Mouse (Mus musculus): ENCODE measurements around the gene Tesc.
A peak's percentile ranks its signal among the peaks of the same experiment; 100 is the strongest.

The Tesc gene

DNA sequence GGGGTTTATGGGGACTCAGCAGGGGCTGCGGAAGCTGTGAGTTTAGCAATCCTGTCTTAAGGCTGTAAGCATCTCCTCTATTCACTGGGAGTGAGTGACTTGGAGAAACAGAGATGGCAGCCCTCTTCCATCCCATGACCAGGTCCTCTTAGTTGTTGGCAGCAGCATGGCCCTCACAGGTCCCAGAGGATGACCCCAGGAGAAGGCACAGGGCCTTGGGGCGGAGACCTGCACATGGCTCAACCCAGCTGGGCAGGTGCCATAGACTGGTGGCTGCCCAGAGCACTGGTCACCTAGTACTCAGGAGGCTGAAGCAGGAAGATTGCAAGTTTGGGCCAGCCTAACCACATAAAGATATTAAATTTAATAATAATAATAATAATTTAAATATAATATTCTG, 11.9 kb upstream of the Tesc start:
- no peak for DNase-seq (ENCODE audit: low read depth, low spot score)

DNA sequence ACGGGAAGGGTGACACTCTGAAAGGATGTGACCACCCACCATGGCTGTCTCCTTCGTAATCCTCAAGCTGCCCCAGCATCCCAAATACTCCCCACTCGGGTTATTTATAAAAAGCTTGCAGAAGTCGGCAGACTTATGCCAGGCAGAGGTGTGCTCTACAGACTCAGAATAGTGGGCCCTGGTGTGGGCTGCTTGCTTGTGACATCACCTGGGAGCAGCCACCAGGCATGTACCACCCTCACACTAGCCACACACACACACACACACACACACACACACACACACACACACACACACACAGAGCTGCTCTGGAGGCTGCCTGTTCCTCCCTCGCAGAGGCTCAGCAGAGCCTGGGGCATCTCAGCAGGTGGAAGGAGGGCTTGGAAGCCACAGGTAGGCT, 10.0 kb upstream of the Tesc start:
- DNase-seq (ENCODE audit: low read depth, low spot score): no peak

DNA sequence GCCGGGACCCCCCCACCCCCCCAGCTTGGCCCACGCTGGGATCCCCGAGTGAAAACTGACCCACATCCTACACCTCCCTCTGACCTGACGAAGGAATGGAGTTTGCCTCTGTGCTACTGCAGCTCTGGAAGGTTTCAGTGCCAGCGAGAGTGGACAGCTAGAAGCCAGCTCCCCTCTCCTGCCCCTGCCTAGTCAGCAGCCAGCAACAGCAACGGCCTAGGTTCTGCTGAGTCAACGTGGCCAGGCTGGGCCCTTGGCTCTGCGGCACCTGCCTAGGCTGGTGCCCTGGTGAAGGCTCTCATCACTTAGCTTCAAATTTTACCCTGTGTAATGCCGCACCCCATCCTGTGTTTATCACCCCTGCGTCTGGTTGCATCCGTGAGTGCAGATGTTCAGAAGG, 7.6 kb upstream of the Tesc start:
- DNase-seq (ENCODE audit: low read depth, low spot score): no peak

DNA sequence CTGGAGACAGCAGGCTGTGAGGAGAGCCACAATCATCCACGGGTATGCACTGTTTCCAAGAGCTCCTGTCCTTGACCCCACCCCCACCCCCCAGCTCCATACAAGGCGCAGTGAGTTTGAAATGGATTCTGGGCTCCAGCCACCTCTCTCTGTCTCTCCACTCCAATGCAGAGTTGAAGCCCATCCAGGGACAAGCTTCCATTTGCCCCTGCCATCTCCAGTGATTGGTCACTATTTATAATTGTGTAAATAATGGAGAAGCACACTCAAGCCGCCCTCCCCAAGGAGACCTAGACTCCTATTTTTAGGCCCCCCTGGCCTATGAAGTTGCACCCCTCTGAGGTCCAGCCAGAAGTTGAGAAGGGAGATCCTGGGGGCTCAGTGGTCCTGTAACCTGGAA, 4.5 kb upstream of the Tesc start:
- DNase-seq (ENCODE audit: low read depth, low spot score): no peak

DNA sequence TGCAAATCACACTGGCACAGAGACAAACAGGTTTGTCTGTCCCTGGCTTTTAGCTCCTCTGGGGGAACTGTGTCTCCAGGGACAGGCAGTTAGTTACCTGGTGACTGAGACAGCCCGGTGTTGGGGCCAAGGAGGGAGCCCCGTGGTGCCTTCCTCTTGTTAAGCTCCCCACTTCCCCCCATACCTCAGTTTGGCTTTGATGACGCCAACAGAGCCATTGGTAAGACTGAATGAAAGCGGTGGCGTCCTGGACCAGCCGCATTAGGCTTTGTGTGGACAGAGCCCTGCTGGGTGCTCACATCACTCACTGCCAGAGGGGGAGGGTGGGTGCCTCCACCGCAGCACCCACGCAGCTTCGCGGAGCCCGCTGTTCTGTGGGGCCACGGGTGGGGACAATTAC, 1.7 kb upstream of the Tesc start:
- DNase-seq (ENCODE audit: low read depth, low spot score): peak; percentile 41

DNA sequence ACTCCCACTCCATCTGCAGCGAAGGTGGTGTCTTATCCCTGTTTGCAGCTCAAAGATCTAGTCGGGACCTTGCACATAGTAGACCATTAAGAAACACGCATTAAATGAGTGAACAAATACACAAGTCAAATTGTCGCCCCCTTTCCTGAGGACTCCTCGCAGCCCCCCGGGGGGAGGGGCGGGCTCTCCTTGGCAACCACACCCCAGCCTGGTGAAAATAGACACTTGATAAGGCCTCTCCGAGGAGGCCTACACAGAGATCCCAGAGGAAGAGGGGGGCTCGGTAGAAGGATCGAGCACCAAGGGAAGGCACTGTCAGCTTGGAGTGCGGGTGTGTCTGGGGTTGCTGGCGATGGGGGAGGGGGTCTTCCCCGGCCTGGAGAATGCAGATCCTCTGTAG, 1.2 kb upstream of the Tesc start:
- no peak for DNase-seq (ENCODE audit: low read depth, low spot score)

DNA sequence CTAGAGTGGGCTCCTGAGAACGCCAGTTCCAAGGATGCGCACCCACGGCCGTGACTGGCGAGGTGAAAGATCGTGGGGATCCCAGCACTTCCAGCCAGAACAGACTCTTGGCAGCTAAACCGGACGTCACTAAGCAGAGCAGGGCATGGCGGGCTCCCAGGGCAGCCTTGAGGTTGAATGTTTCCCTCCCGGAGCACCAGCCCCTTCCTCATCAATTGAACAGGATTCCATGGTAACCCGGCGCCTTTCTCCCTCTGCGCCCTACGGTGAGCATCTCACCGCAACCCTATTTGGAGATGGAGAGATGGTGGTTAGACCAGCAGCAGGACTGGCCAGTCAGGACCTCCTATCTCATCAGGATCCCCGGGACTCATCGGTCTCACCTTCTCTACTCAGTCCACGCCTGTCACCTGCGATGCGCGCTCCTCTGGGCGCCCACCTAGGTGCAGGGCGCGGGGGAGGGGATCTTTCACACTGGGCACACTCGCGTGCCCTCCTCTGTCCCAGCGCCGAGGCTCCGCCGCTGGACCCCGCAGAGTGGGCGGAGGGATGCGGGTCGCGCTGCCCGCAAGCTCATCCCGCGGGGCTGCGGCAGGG, 344 bp upstream of the Tesc start:
- DNase-seq (ENCODE audit: low read depth, low spot score): peak; percentile 35

DNA sequence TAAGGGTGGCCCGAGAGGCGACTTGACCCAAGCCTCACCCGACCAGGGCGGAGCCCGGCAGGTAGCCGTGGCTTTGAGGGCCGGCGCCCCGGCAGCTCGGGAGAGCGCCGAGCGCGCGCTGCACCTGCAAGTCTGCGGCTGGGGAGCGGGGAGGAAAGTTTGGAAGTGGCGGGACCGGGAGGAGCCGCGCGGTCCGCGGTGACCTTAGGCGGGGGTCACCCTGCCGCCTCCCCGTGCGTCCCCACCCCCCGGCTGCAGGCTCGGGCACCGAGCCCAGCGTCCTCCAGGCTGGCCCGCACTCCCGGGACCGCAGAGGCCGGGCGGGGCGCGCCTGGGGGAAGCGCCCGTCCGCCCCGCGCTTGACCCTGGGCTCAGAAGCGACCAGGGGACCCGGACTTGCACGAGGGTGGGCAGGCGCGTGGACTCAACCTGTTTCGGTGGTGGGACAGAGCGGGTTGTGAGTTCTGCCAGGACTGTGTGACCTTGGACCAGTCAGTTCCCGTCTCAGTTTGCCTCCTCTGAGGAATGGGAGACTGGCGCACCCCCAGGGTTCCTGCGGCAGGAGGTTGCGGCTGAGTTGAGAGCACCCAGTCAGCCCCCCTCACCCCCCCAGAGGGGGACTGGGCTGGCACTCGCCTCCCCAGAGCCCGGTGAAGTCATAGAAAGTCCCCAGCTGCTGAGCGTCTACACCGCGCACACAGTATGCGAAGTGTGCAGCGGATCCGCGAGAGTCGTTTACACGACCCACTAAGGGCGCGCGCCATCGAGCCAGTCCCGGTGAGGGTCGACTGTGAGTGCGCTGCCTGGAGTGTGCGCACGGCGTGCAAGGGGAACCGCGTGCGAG, 870 bp downstream of the Tesc start:
- peak; percentile 63 for DNase-seq (ENCODE audit: low read depth, low spot score)

DNA sequence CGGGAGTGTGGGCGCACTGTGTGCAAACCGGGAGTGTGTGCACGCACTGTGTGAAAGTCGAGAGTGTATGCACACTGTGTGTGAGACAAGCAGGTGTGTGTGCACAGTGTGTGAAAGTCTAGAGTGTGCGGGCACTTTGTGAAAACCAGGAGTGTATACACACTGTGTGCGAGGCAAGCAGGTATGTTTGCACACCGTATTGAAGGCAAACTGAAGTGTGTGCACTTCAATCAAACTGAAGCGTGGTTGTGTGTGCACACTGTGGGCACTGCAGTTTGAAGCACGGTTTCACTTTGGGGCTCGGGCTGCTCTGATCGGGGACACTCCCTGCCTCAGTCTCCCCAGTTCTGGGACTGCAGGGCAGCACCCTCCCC, 1.5 kb downstream of the Tesc start:
- DNase-seq (ENCODE audit: low read depth, low spot score): no peak

DNA sequence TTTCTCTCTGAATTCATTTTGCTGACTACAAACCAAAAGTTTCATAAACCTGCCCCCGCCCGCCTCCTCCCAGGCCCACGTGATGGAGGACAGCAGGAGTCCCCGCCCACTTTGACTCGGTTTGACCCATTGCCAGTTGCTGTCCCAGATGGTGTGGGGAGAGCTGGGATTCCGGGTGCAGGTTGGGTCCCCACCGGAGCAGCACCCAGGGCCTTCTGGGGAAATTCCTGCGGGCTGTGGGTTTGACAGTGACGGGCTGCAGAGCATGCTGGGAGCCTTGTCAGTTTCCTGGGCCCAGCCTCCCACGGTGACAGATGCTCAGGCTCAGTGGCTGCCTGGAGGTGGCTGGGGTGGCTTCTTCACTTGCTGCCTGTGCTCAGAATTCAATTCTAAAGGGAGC, 1.9 kb downstream of the Tesc start:
- peak; percentile 88 for DNase-seq (ENCODE audit: low read depth, low spot score)

DNA sequence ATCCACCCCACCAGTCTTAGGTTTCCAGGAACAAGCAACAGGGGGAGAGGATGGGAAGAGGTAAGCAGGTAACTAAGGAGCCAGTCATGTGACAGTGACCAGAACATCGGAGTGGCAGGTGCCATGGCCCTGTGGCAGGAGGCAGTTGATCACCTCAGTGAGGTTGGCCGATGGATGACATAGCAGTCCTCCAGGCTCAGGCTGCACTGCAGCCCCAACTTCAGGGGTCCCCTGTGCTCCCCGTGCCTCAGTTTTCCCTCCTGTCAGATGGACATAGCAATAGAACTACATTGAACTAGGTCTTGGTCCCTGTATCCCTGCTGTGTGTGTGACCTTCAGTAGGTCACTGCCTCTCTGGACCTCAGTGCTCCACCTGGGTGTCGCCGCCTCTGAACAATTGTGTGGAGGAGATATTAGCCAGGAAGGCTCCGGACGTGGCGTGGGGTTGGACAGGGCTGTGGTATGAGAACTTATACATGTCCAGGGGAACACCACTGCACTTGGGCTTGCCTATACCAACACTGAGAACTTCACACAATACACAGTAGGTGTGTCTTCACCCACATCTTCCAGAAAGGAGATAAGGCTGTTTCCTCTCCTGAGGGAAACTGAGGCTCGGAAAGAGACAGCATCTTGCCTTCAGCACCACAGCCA, 2.6 kb downstream of the Tesc start:
- DNase-seq (ENCODE audit: low read depth, low spot score): no peak

DNA sequence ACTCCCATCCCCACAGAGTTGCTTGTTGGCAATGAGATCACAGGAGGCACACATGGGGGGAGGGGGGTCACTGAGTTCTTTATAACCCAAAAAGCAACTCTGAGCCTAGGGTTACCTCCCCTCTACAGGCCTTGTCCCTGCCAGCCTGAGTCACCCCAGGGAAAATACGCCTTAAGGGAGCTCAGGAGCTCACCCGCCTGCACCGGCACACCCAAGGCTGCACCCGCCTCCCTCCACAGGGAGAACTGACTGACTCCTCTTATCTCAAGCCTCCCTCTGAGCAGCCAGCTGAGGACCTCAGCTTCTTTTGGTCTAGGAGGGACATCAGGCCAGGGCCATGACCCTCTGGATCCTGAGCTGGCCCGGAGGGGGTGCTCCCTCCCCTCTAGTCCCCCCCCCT, 3.5 kb downstream of the Tesc start:
- no peak for DNase-seq (ENCODE audit: low read depth, low spot score)

DNA sequence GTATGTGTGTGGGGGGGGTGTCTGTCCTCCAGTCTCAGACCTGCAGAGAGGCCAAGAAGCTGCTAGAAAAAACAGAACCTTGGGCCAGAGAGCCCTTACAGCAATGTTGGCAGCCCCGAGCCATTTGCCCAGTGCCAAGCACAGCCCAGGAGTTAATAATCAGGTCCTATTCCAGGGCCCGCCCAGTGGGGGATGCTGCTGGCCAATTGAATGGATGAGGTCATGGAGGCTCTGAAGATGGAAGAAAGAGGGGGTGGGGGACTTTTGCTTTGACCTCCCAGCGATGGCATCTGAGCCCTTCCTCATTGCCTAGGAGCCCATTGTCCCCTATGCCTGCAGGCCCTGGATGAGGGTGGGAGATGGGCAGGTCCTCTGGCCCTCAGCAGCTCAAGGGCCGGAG, 4.0 kb downstream of the Tesc start:
- DNase-seq (ENCODE audit: low read depth, low spot score): no peak

DNA sequence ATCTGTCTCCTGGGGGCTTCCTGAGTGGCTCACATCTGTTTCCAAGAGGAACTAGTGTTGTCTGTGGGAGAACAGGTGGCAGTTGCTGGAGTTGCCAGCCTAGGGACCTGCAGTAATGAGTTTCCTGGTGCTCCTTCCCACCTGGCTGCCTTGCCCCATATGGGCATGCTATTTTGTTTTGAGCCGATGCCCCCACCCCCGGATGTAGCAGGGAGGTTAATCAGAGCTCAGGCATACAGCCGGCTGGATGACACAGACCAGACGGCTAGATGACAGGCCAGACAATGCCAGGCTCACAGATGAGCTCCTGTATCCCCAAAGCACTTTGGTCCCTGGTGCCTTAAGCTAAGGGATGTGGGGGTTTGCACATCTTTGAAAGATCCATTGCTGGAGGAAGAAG, 5.8 kb downstream of the Tesc start:
- no peak for DNase-seq (ENCODE audit: low read depth, low spot score)

DNA sequence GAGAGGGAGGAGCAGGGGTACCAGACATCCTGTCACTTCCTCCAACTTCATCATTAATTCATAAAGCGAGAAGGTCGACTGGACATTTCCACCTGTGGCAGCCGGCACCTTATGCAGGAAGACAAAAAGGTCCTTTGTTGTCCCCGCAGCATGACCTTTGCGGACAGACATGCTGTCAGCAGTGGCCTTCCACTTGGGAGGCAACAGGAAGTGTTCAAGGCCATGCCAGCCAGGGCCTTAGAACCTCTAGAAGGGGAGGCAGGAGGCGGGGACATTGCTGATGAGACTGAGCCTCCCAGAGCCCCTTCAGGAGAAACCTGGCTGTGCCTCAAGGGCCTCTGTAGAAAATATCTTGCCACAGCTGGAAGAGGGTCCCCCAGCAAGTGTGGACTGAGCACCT, 6.2 kb downstream of the Tesc start:
- peak; percentile 29 for DNase-seq (ENCODE audit: low read depth, low spot score)

DNA sequence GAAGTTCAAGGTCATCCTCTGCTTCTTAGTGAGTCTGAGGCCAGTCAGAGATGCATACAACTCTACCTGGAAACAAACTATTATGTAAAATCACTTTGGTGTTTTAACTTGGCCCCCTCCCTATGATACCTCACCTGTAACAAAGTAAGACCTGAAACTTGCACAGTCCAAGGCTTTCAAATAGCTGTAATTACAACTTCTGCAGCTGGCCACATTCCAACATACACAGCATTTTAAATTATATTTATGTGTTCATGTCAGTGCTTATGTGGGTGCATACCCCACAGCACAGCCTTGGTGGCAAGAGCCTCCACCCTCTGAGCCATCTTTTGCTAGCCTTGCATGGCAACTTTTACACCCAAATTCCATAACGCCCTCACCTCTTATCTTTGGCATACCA, 7.1 kb downstream of the Tesc start:
- DNase-seq (ENCODE audit: low read depth, low spot score): no peak

DNA sequence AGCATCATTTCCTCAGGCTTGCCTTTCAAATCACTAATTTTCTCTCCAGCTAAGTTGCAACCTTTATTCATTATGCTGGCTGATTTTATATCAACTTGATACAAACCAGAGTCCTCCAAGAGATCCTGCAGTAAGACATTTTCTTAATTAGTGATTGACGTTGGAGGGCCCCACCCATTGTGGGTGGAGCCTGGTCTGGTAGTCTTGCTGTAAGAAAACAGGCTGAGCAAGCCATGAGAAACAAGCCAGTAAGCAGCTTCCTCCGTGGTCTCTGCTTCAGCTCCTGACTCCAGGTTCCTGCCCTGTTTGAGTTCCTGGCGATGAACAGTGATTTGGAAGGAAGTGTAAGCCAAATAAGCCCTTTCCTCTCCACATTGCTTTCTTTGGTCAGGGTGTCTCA, 8.2 kb downstream of the Tesc start:
- DNase-seq (ENCODE audit: low read depth, low spot score): peak; percentile 54

DNA sequence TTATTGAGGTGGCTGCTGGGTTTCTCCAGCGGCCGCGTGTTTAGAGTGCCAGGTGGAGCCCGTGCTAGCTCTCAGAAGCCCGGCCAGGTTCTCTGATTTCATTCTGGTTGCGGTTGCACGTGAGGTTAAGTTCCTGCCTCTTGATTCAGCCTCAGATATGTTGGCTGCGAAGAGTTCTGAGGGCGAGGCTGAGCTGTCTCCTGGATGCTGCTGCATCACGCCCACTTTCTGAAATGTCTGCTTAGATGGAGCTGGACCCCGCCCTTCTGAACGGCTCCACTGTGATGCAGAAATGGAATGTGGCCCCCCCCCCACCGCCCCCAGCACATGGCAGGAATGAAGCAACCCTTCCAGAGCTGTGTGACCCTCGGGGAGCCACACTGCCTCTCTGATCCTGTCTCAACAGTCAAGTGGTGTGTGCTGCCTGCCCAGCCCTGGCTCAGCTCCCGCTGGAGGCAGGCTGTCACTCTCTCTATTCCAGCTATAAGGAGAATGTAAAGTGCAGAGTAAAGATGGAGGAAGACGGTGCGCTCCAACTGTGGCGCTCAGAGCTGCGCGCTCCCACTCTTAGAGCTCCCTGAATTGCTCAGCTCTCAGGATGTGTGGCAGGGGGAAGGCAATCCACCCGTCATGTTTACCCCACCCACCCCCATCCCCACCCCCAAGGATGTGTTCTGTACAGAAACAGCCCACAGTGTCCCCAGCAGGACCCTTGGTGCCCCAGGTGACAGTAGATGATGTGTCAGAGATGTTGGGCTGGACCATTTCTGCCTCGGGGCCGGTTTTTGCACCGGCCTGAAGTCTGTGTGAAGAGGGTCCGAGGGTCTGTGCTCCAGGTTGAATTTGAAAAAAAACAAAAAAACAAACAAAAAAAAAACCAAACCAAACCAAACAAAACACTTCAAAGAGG, 9.6 kb downstream of the Tesc start:
- DNase-seq (ENCODE audit: low read depth, low spot score): peak; percentile 79

DNA sequence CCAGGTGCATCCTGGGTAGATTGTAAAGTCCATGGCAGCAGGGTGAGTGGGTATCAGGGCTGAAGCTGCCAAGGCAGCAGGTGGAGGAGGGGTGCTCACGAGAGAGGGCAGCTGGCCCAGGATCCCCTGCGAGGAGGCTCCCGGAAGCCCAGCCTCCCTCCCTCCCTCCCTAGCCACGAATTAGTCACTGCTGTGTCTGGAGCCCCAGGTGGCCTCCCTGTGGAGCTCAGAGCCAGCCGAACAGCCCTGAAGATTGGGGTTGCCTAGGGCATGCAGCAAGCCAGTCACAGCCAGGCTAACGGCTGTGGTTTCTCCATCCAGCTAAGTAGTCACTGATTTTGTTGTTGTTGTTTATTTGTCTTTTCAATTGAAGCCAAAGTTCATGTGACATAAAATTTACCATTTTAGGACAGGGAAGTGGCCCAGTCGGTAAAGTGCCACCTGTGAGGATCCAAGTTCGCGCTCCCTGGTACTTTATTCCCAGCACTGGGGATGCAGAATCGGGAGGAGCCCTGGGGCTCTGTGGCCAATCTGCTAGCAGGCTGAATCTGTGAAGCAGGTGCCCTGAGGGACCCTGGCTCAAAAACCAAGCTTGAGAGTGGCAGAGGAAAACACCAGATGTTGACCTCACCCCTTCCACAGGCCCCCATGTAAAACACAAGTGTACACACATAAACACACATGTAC, 10.4 kb downstream of the Tesc start:
- DNase-seq (ENCODE audit: low read depth, low spot score): peak; percentile 82

DNA sequence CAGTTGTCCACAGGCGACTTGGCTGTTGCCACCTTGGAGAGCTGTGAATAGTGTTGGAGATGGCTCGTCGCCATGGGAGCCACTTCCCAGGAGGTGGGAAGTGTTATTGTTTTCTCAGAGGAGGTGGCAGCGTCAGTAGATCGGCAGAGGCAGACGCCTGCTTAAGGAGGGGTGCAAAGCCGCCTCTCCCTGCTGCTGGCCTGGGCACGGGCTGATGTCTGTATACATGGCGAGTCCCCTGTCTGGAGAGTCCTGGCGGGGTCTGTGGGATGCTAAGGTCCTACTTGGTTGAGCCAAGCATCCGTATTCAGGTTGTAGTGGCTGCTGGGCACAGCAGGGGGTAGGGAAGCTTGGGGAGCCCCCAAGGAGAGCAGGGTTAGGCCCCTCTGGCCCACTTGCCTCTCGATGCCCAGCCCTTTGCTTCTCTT, 11.7 kb downstream of the Tesc start:
- DNase-seq (ENCODE audit: low read depth, low spot score): no peak

DNA sequence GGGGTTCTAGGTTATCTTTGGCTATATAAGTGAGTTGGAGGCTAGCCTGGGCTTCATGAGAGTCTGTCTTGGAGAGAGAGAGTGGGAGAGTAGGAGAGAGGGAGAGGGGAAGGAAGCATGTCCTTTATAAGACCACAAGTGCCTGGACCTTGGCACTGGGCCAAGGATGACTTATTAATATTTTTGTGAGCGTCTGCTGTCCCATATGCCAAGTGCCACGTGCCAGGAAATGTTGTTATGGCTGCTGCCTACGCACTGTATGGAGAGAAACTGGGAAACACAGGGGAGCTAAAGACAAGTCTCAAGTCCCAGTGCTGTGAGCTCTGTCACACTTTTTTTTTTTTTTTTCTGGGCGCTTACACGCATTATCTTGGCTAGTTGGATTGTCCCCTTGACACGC, 15.1 kb downstream of the Tesc start:
- no peak for DNase-seq (ENCODE audit: low read depth, low spot score)
